Mouse (Mus musculus): ENCODE measurements around the gene Tal1. TPM values are rescaled to one million over a fixed set of nuclear protein-coding genes. Genes with fewer than 3 reads are reported as not detected.

The Tal1 gene
- polyA plus RNA-seq, 1 experiment = 1.3 TPM

GRCm38 (mm10) chr4:115058317-115058761 lies 2.1 kb downstream of the Tal1 start:
- Histone ChIP-seq H3K4me1 (ENCODE audit: control insufficient read depth, insufficient read depth, low read length) (peaks cover 22% of the 10 kb centered on the region), H3K4me3 (ENCODE audit: control insufficient read depth, low read depth, low read length) (no peak overlapping the region), H3K36me3 (ENCODE audit: control insufficient read depth, insufficient read depth, low read length) (no peaks in the 10 kb centered on the region), H3K27ac (ENCODE audit: control insufficient read depth, insufficient read depth, low read depth, low read length) (no peak overlapping the region; the same call in 1 of the 2 replicates), H3K27me3 (ENCODE audit: control insufficient read depth, insufficient read depth, low read length) (peaks cover 8% of the 10 kb centered on the region)
- no peak for TF ChIP-seq POLR2A (IDR thresholded peaks at IDR 0.05; ENCODE audit: control insufficient read depth, low read depth, low read length)
- no peak for TF ChIP-seq CTCF (IDR thresholded peaks at IDR 0.05; ENCODE audit: control insufficient read depth, insufficient read depth, insufficient replicate concordance, low read depth, low read length)

- H3K27ac ChIP-seq (ENCODE audit: control insufficient read depth, insufficient read depth, low read depth, low read length) = no peak overlapping the region
These were observed 2.8 kb downstream of the Tal1 start for GRCm38 (mm10) chr4:115058871-115059590.

GRCm38 (mm10) chr4:115059871-115060270 lies 3.6 kb downstream of the Tal1 start:
- no peak overlapping the region for H3K27ac ChIP-seq (ENCODE audit: control insufficient read depth, insufficient read depth, low read depth, low read length)

More at GRCm38 (mm10) chr4:115058871-115059590, 2.8 kb downstream of the Tal1 start:
- H3K36me3 ChIP-seq (ENCODE audit: control insufficient read depth, insufficient read depth, low read length) = no peaks in the 10 kb centered on the region
- TF ChIP-seq POLR2A (IDR thresholded peaks at IDR 0.05; ENCODE audit: control insufficient read depth, low read depth, low read length) (no peak), CTCF (IDR thresholded peaks at IDR 0.05; ENCODE audit: control insufficient read depth, insufficient read depth, insufficient replicate concordance, low read depth, low read length) (no peak)
- peak overlapping the region; percentile 40; the same call in 1 of the 2 replicates for H3K4me3 ChIP-seq (ENCODE audit: control insufficient read depth, low read depth, low read length)
- H3K27me3 ChIP-seq (ENCODE audit: control insufficient read depth, insufficient read depth, low read length) = peaks cover 8% of the 10 kb centered on the region
- H3K4me1 ChIP-seq (ENCODE audit: control insufficient read depth, insufficient read depth, low read length) = peaks cover 29% of the 10 kb centered on the region

GRCm38 (mm10) chr4:115060753-115061152 lies 4.5 kb downstream of the Tal1 start:
- no peaks in the 10 kb centered on the region for H3K36me3 ChIP-seq (ENCODE audit: control insufficient read depth, insufficient read depth, low read length)
- H3K27me3 ChIP-seq (ENCODE audit: control insufficient read depth, insufficient read depth, low read length) = peaks cover 8% of the 10 kb centered on the region
- TF ChIP-seq POLR2A (IDR thresholded peaks at IDR 0.05; ENCODE audit: control insufficient read depth, low read depth, low read length) = no peak
- TF ChIP-seq CTCF (IDR thresholded peaks at IDR 0.05; ENCODE audit: control insufficient read depth, insufficient read depth, insufficient replicate concordance, low read depth, low read length) = no peak
- no peak overlapping the region for H3K4me3 ChIP-seq (ENCODE audit: control insufficient read depth, low read depth, low read length)
- H3K4me1 ChIP-seq (ENCODE audit: control insufficient read depth, insufficient read depth, low read length) = peaks cover 30% of the 10 kb centered on the region
- no peak overlapping the region for H3K27ac ChIP-seq (ENCODE audit: control insufficient read depth, insufficient read depth, low read depth, low read length)

More at GRCm38 (mm10) chr4:115059871-115060270, 3.6 kb downstream of the Tal1 start:
- Histone ChIP-seq H3K36me3 (ENCODE audit: control insufficient read depth, insufficient read depth, low read length) (no peaks in the 10 kb centered on the region), H3K4me3 (ENCODE audit: control insufficient read depth, low read depth, low read length) (no peak overlapping the region), H3K27me3 (ENCODE audit: control insufficient read depth, insufficient read depth, low read length) (peaks cover 8% of the 10 kb centered on the region), H3K4me1 (ENCODE audit: control insufficient read depth, insufficient read depth, low read length) (peaks cover 30% of the 10 kb centered on the region)
- TF ChIP-seq CTCF (IDR thresholded peaks at IDR 0.05; ENCODE audit: control insufficient read depth, insufficient read depth, insufficient replicate concordance, low read depth, low read length) (no peak), POLR2A (IDR thresholded peaks at IDR 0.05; ENCODE audit: control insufficient read depth, low read depth, low read length) (no peak)

- Histone ChIP-seq H3K36me3 (ENCODE audit: control insufficient read depth, insufficient read depth, low read length) (no peaks in the 10 kb centered on the region), H3K27me3 (ENCODE audit: control insufficient read depth, insufficient read depth, low read length) (peaks cover 8% of the 10 kb centered on the region), H3K4me1 (ENCODE audit: control insufficient read depth, insufficient read depth, low read length) (peaks cover 27% of the 10 kb centered on the region), H3K27ac (ENCODE audit: control insufficient read depth, insufficient read depth, low read depth, low read length) (no peak overlapping the region), H3K4me3 (ENCODE audit: control insufficient read depth, low read depth, low read length) (peak overlapping the region; percentile 84)
- TF ChIP-seq POLR2A (IDR thresholded peaks at IDR 0.05; ENCODE audit: control insufficient read depth, low read depth, low read length) (no peak), CTCF (IDR thresholded peaks at IDR 0.05; ENCODE audit: control insufficient read depth, insufficient read depth, insufficient replicate concordance, low read depth, low read length) (no peak)
These were observed 6.3 kb downstream of the Tal1 start for GRCm38 (mm10) chr4:115062540-115062874.

- H3K4me1 ChIP-seq (ENCODE audit: control insufficient read depth, insufficient read depth, low read length) = peaks cover 24% of the 10 kb centered on the region
- no peak for TF ChIP-seq POLR2A (IDR thresholded peaks at IDR 0.05; ENCODE audit: control insufficient read depth, low read depth, low read length)
- peak overlapping the region; percentile 84 for H3K4me3 ChIP-seq (ENCODE audit: control insufficient read depth, low read depth, low read length)
- H3K27ac ChIP-seq (ENCODE audit: control insufficient read depth, insufficient read depth, low read depth, low read length) = no peak overlapping the region
- H3K36me3 ChIP-seq (ENCODE audit: control insufficient read depth, insufficient read depth, low read length) = no peaks in the 10 kb centered on the region
- peaks cover 4% of the 10 kb centered on the region for H3K27me3 ChIP-seq (ENCODE audit: control insufficient read depth, insufficient read depth, low read length)
These were observed 6.8 kb downstream of the Tal1 start for GRCm38 (mm10) chr4:115062875-115063517.

GRCm38 (mm10) chr4:115063518-115064239 lies 7.5 kb downstream of the Tal1 start:
- TF ChIP-seq POLR2A (IDR thresholded peaks at IDR 0.05; ENCODE audit: control insufficient read depth, low read depth, low read length) = no peak
- peaks cover 3% of the 10 kb centered on the region for H3K27me3 ChIP-seq (ENCODE audit: control insufficient read depth, insufficient read depth, low read length)
- H3K27ac ChIP-seq (ENCODE audit: control insufficient read depth, insufficient read depth, low read depth, low read length) = no peak overlapping the region
- peak overlapping the region; percentile 84 for H3K4me3 ChIP-seq (ENCODE audit: control insufficient read depth, low read depth, low read length)
- peaks cover 24% of the 10 kb centered on the region for H3K4me1 ChIP-seq (ENCODE audit: control insufficient read depth, insufficient read depth, low read length)
- no peaks in the 10 kb centered on the region for H3K36me3 ChIP-seq (ENCODE audit: control insufficient read depth, insufficient read depth, low read length)
